Mouse (Mus musculus) cerebellum, postnatal 14 days (tissue): ENCODE results near the gene Plcb3.
"Not testable (repeated sequence)": the region's sequence is repeated elsewhere in the genome, so short reads cannot be mapped to it uniquely, and the experiment has no call there.

Experiments used
- DNase-seq, 2 experiments: peaks; one replicate each; pipeline ENCODE4 v3.0.0; 2021; ENCODE audit warnings: mixed read lengths in 2 of 2

The Plcb3 gene

DNA sequence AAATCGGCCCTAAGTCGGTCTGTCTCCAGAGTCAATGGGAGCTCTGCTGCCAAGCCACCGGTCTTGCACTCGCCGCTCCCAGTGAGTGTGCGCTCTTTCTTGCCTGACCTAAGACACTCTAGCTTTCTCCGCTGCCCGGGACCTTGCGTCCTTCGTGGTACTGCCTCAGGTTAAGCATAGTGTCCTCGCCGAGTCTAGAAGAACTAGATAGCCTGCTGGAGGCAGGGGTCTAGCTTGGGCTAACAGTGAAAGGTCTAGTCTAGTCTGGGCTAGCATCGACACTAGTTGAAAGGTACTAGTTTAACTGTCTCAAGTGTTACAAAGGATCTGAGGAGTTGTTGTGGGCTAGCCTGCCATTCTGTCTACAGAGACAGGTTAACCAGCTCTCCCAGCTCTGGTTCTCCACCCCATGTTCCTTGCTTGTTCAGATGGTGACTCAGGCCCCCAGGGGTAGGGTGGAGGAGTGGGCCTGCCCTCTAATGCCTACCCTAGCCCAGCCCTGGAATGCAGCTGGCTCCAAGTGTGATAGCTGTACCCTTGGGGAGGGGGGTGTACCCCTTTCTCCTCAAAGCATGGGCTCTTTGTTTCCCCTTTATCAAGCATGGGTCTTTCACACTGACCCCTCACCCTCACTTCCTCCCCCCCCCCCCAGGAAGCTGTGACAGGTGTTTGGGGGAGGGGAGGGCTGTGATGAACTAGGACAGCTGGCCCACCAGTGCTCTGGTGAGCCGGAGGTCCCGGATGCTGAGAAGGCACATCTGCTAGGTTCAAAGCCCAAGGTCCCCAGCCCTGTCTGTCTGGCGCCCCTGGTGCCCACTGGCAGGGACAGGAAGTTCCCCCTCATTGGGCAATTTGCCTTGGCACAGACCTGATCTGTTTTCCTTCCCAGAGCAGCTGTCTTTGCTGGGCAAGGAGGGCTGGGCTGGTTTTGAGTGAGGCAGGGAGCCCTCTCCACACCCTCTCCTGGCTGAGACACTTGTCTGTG is at the start of gene Plcb3:
TSS of gene Plcb3 (minus strand) at position 934 of the 985 bp plus-strand sequence.
- peak; percentile 77 to 85 for DNase-seq

DNA sequence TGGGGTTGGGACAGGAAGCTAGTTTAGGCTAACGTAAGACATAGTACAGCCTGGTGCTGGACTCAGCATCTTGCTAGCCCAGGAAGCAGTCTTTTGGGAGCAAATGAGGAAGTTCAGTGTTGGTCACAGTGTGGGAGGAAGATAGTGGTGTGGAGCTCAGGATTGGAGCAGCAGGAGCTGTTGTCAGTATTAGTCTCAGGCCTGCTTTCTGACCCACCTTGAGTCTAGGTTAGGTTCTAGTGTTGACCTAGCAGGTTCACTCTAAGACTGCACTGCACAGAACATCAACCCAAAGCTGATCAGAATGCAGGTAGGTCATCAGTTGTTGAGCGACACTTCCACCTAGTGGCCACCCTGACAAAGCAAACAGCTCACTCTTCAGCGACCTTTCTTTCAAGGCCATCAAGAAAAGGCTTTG is 44.0 kb upstream of the Plcb3 start:
- DNase-seq = peak; percentile 80 to 83

DNA sequence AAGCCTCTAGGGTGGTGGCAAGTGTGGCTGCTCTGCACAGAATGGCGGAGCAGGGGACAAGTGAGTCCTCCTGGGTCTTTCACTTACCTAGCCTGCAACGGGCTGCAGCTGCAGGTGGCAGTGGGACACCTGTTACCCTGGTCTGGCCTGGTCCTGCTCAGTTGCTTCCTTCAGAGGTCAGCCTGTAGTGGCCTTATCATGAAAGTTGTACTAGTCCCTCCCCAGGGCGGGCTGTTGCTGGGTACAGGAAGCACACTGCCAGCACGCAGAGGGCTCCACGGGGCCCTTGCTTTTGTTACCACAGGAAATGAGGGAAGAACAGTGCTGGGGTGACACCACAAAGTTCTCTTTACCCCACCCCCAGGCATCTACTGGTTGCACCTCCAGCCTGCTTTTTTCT is 42.9 kb upstream of the Plcb3 start, which contains the start of gene Fermt3:
TSS of gene Fermt3 (minus strand) at position 279 of the 400 bp plus-strand sequence.
- no peak for DNase-seq

DNA sequence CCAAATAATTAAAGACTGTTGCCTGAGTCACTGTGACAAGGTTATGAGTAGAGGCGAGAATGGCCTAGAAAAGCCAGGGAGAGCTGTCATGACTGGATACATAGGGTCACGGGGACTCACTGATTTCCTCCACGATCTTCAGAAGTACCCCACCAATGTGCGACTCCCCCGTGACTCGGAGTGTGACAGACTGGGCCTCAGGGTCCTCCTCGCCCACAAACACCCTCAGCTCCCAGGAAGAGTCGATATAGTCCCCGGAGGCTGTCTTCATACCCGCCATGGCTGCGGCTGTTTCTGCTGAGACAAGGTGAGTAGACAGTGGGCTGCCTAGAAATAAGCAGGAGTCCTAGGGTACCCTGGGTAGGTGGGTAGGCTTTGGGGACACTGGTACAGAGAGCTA is 42.3 kb upstream of the Plcb3 start:
- no peak for DNase-seq

DNA sequence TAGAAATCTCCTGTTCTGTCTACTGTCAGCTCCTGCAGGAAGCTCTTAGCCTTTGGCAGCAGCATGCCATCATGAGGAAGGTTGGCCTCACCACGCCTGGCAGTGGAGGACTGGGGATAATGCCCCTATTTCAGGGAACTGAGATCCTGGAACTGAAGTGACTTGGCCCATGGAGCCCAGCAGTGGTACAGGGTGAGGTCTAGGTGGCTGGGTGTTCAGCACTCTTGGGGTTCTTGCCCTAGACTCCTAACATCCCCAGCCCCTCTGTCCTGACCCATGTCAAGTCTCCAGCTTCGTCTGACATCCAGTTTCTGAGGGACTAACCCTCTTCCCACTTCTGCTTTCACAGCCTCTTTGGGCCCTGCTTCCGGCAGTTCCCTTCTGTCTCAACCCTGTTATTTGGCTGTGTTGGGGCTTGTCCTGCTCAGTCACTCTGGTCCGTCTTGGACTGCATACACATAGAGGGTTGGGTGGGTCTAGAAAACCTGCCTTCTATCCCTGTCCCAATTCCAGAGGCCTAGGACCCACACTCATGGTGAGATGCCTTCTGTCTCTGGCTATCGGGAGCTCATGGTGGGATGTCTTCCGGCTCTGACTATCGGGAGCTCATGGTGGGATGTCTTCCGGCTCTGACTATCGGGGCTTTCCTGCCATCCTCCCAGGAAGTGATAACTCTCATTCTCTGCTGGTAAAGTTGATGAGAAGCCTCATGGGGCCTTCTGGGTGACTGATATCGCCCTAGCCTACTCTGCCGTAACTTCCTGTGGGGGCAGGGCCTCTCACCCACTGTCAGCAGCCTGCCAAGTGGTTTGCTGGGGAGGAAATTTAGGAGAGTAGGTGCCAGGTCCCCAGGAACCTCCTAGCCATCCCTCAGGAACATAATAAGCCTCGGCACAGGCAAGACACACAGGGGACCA is 41.5 kb upstream of the Plcb3 start:
- DNase-seq = no peak

DNA sequence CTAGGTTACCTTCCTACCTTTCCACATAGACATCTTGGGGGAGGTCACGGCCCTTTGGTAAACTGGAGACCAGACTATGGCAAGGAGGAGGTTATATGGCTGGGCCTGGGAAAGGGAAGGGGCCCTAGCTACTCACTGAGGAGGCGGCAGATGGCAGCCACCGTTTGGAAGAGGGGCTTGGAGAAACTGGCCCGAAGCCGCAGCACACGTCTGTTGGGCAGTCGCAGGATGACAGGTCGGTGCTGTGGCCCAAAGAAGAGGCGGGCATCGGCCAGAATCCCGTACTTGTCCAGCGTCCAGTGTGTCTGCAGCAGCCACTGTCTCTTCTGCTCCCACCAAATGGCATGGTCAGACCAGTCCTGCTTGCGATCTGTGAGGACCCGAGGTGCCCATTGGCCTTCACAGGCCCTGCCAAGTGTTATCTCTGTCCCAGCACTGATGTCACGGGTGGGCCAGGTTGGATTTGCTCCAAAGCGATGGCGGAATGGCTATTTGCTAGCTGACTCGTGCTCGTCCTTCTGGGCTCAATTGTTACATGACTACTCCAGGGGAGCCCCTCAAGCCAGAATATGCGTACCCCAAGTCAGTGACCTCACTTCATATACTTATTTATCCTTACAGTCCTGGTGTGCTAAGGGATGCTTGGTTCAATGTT is 38.3 kb upstream of the Plcb3 start:
- peak; percentile 55 to 78 for DNase-seq

DNA sequence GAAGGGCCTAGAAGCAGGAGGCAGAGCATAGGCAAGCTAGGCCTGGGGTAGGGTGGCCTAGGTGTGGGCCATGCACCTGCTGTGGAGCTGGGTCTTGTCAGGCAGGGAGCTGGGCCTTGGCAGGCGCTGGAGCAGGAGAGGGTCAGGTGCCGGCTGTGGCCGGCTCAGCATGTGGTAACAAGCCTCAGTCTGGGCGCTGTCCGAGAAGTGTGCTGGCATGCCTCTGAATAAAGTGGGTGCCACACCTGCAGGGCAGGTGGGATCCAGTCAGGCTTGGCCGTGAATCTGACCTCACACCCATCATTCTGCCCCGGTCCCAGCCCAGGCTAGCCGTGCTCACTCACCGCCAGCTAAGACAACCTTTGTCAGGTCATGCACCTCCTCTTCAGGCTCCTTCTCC is 37.7 kb upstream of the Plcb3 start:
- DNase-seq = no peak

DNA sequence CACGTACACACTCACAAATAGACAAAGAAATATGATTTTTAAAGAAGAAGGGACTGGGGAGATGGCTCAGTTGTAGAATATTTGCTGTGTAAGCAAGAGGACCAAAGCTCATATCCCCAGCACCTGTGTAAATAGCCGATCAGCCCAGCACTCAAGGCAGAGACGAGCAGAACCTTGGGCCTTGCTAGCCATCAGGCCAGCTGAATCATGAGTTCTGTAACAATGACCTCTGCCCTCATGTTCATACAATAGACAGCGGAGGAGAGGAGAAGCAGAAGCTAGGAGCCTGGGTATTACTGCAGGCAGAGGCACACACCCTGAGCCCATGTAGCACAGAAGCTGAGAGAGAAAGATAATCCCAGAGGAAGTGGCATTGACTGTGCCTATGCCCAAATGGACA is 36.2 kb upstream of the Plcb3 start:
- DNase-seq = no peak

DNA sequence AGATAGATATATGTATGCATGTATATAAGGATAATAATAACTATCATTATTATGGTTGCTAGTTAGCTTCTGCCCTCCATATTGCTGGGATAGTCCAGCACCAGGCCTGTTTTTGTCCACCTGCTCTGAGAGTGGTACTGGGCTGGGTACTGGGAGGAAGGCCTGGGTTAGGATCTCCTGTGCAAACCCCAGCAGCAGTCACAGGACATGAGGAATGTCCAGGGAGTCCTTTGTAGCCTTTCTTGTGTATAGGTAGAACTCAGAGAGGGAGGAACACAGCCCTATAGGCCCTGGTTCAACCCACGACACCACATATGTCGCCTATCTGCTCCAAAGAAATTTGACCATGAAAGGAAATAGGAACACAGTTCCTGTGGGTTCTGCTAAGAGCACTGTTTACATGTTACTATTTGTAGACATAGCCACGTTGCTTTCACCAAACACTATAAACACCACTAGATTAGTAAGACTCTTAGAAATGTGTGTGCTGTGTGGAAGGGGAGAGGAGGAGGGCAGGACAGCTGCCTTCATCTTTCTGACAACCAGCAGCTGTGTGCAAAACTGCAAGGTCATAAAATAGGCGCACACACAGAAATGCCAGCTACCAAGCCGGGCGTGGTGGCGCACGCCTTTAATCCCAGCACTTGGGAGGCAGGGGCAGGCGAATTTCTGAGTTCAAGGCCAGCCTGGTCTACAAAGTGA is 30.8 kb upstream of the Plcb3 start:
- DNase-seq = no peak

DNA sequence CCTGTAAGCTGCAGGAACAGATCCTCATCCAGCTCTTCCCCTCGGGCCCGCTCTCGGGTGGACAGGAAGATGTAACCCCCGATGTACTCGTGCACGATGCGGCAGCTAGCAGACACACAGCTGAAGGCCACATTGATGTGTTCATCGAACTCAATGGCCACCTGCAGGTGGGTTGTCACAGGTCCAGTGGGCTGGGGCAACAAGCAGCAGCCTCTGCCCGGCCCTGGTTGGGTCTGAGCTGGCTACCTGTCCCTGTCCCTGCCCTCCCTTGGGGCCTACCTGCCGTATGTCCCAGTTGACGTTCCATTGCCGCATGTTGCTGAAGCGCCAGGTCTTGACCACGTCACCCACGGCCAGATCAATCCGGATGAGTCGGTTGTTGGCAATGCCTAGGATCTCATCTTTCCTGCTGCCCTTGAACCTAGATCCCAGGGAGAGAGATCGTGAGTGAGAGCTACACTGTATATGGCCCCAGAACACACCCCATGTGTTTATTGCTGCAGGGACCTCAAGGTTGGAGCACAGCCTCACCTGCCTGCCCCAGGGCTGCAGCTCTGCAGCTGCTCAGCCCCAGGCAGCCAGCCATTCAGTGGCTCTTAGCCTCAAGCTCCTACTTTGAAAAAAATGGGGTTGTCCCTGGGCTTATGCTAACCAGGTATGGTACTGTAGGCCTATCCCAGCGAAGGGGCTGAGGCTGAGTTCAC is 23.2 kb upstream of the Plcb3 start:
- no peak for DNase-seq

DNA sequence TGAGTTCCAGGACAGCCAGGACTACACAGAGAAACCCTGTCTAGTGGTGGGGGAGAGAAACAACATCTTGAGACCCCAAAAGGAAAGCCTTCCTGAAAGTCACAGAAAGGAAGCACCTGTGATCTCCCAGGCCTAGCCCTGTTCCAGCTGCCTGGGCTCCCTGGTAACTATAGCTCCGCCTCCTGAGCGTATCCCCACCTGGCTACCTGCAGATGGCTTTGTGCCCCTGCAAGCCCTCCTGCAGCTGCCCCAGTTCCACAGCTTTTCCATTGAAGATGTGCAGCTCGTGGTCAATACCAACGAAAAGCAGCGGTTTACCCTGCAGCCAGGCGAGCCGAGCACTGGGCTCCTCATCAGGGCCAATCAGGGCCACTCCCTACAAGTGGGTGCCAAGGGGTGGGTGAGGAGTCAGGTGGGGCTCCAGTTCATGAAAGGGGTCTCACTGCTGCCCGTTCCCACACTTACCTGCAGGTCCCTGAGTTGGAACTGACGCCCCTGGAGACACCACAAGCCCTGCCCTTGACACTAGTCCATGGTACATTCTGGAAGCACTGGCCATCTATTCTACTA is 21.5 kb upstream of the Plcb3 start:
- DNase-seq = no peak

DNA sequence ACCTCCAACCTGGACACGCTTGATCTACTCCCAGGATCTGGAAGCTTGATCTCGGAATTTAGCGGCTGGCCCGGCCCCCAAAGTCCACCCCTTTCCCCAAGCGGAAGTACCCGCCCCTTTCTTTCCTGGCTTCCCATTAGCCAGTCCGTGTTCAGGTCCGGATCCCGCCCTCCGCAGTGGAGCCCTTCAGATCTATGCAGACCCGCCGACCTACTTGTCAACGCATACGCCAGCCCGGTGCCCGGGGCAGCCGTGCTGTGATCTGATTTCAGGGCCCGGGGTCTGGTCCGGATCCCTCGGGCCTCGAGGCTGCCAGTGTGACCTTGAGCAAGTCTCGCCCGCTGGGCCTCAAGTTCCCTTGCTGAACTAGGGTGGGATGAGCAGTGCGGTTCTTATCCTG is 19.7 kb upstream of the Plcb3 start, which contains the start of the genes Nudt22 and Trpt1:
TSS of gene Nudt22 (minus strand) at position 112 of the 400 bp plus-strand sequence.
TSS of gene Trpt1 (plus strand) at position 126 of the 400 bp plus-strand sequence.
- DNase-seq = peak; percentile 89

DNA sequence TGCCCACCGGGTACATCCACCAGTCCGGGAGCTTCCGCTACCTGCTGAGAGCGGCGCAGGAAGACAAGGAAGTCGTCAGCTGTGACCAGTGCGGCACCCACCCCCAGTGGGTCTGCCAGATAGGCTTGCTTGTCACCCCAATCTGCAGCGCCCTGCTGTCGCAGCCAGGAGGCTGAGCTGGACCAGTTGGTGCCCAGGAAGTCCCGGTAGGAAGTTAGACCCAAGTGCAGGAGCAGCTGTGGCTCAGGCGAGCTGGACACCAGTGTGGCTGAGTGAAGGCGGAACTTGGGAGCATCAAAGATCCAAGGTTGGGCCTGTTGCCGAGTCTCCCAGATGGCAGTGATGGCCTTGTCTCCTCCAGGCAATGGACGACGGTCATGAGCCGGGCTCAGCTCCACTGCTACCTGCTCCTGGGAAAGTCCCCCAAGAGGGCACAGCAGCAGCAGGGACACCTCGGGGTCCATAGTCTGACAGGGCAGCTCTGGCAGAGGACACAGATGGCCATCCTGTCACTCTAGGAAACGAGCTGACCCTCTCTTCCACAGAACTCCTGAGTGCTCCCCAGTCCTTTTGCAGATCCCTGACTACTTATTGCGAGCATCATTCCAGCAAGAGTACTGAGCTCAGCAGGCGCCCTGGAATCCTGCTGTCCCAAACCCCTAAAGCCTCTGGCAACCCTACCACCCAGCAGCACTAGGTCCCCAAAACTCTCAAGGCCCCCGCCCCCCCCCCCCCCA is 19.2 kb upstream of the Plcb3 start:
- DNase-seq = peak; percentile 74 to 77

DNA sequence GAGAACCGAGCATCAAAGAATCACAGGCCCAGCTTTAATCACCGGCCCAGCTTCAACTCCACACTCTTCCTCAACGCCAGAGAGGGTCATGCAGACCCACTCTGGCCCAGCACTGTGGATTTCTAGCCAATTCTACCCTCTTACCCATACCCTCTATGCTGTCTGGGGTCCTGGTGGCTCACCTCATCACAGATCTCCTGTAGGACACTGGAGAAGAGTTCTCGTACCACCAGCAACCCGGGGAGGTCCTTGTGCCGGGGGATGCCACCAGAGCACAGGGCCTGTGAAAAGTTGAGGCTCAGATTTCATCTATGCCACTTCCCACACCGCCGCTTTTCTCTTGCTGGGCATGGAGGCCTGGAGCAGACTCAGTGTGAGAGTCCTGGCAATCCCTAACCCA is 18.2 kb upstream of the Plcb3 start:
- DNase-seq = no peak

DNA sequence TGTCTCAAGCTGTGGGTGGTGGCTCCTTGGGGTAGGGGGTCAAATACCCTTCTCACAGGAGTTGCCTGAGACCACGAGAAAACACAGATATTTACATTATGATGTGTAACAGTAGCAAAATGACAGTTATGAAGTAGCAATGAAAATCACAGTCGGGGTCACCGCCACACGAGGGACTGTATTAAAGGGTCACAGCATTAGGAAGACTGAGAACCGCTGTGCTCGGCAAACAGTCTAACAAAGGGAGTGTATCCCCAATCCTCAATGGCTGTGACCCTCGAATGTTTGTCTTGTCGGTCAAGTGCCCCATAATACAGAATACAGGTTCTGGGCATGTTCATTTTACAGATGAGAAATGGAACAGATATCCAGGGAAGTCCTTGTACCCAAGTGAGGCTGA is 17.7 kb upstream of the Plcb3 start:
- DNase-seq = no peak

DNA sequence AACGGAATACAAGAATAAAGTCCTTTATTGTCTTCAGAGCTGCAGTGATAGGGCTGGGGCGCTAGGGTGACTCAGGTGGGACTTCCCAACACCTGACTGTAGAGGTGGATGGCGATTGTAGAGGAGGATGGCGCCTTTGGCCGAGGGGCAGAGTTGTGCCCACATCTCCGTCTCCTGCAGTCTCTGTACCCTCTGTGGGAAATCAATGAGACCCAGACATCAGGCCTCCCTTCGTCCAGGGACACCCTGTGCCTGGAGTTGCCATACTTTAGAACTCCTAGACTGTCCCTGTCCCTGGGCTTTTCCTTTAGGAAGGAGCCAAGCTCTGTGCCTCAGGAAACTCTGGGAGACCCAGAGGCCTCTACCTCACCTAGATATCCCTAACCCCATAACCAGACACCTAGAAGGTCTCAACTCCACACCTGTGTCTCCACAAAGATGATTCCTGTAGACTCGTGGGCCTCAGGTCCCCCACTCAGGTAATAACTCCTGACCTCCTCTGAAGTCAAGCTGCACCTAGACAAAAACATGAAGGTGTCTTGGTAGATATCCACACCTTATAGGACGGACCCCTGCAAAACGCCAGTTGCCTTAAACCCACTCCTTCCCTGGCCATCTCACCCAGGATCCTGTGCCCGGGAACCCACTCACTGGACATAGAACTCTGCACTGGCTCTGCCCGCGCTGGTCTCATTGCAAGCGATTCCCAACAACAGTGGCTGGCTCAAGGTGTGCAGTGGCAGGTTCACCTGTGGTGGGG is 16.9 kb upstream of the Plcb3 start:
- DNase-seq = no peak

DNA sequence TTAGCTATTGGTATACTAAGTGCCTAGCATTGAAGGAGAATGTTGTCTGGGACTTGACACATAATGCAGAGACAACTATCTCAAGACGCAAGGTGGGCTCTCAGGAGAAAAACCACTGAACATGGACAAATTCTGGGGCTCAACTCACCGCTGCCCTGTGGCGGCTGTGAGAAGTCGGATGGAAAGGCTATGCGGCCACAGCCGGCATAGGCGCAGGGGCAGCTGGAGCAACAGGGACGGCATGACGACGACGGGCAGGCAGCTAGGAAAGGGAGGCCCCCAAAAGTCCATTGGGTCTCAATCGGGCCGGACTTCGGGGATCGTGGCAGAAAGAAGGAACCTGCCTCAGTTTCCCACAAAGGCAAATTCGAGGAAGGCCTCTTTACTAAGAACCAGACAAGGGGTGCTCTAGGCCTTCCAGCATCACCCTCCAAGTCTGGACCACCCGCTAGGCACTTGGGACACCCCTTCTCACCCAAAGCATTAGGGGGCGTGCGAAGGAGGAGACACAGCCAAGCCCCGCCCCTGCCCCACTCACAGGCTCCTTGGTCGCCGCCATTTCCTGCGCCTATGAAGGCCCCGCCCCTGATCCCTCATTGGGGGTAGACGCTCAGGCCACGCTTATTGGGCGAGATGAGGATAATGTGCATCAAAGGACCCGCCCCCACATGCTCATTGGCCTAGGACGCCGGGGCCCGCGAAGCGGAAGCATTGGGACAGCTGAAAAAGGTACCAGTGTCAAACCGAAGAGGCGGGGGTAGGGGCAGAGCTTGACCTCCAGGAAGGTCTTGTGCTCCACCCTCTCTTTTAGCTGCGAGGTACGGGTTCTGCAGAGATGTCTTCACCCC is 16.0 kb upstream of the Plcb3 start, which contains the start of gene Dnajc4:
TSS of gene Dnajc4 (minus strand) at position 562 of the 848 bp plus-strand sequence.
- DNase-seq = peak; percentile 95 to 96

DNA sequence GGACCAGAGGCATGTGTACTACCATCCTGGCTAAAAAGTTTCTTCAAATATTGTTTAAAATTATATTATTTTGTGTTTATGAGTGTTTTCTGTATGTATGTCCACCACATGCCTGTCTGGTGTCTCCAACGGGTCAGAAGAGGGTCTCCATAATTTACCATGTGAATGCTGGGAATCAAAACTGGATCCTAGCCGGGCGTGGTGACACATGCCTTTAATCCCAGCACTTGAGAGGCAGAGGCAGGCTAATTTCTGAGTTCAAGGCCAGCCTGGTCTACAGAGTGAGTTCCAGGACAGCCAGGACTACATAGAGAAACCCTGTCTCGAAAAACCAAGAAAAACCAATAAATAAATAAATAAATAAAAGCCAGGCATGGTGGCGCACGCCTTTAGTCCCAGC is 14.9 kb upstream of the Plcb3 start:
- DNase-seq = not testable (repeated sequence)
